Mouse (Mus musculus): ENCODE data around the gene Eif3m. TPM values are rescaled to one million over a fixed set of nuclear protein-coding genes. Genes with fewer than 3 reads are reported as not detected.

Eif3m gene
- 172 and 184 TPM in 2 replicates for polyA plus RNA-seq (2021; fragmentation: Nextera tagmentation)
- long read RNA-seq, experiment 1, transcript Eif3m-201 (11 exons, 1,283 nt): major isoform, 178 of 203 reads
- long read RNA-seq, experiment 1, partial matches to known transcripts: 7 of 203 reads
- long read RNA-seq, experiment 1, other reads (novel, unspliced or antisense): 17 of 203 reads
- long read RNA-seq, experiment 2, transcript Eif3m-201 (11 exons, 1,283 nt): major isoform, 307 of 323 reads
- long read RNA-seq, experiment 2, partial matches to known transcripts: 4 of 323 reads
- long read RNA-seq, experiment 2, other reads (novel, unspliced or antisense): 12 of 323 reads

GRCm38 (mm10) chr2:105016967-105017287 is at the start of gene Eif3m:
Eif3m (minus strand) TSS chr2:105017080.

Other genes with a start within 250 kb of the Eif3m start
- 0.82 and 0.97 TPM in 2 replicates for gene Qser1, start 200.3 kb downstream of the Eif3m start, polyA plus RNA-seq (2021; fragmentation: Nextera tagmentation)
- 0.59 and 2.0 TPM in 2 replicates for gene Prrg4, start 167.2 kb downstream of the Eif3m start, polyA plus RNA-seq (2021; fragmentation: Nextera tagmentation)
- gene Ccdc73, start 149.3 kb downstream of the Eif3m start, polyA plus RNA-seq (2021; fragmentation: Nextera tagmentation): 4.8 and 9.2 TPM in 2 replicates
- gene Gm11060, start 74.9 kb upstream of the Eif3m start, polyA plus RNA-seq (2021; fragmentation: Nextera tagmentation): not detected in 2 replicates
- gene Wt1, start 109.4 kb upstream of the Eif3m start, polyA plus RNA-seq (2021; fragmentation: Nextera tagmentation): 0.10 and 0.15 TPM in 2 replicates
- not detected in 2 replicates for gene Them7, start 207.2 kb upstream of the Eif3m start, polyA plus RNA-seq (2021; fragmentation: Nextera tagmentation)